Comparison of ENCODE assay signal across 8 mouse cellular contexts in genomic region chr7:112157584-112158315, GRCm38 (mm10). TPM values are rescaled to one million over a fixed set of nuclear protein-coding genes. Genes with fewer than 3 reads are reported as not detected.
DNase-seq lines count a peak whose midpoint lies in the region; ATAC-seq and TF ChIP-seq lines count a peak whose summit lies in the region.

No protein-coding gene starts in this region.

- H3K36me3 ChIP-seq in heart, postnatal 0 days (replicated peaks; ENCODE audit: control insufficient read depth, insufficient read depth, low read length), result no peaks in the 10 kb centered on the region
- H3K36me3 ChIP-seq in intestine, embryonic 14.5 days (ENCODE audit: control insufficient read depth, insufficient read depth, low read length), result no peaks in the 10 kb centered on the region
- no peaks in the 10 kb centered on the region for H3K36me3 ChIP-seq in liver, postnatal 0 days (replicated peaks; ENCODE audit: insufficient read depth, low read length)

- peak overlapping the region; percentile 44 for H3K27ac ChIP-seq in heart, postnatal 0 days (ENCODE audit: low read depth)
- H3K27ac ChIP-seq in brown adipose tissue, adult 24 weeks (replicated peaks; ENCODE audit: low read depth, low read length), result no peak overlapping the region
- H3K27ac ChIP-seq in intestine, embryonic 14.5 days (ENCODE audit: low read depth), result peak overlapping the region; percentile 80
- no peak overlapping the region for H3K27ac ChIP-seq in liver, postnatal 0 days (ENCODE audit: low read depth)

- no peaks in the 10 kb centered on the region for H3K9me3 ChIP-seq in heart, postnatal 0 days (replicated peaks; ENCODE audit: control insufficient read depth, low read length)
- H3K9me3 ChIP-seq in intestine, embryonic 14.5 days (ENCODE audit: control insufficient read depth, low read length), result no peaks in the 10 kb centered on the region
- H3K9me3 ChIP-seq in liver, postnatal 0 days (ENCODE audit: low read length), result no peaks in the 10 kb centered on the region

- peaks cover 14% of the 10 kb centered on the region; the same call in 1 of the 2 replicates for H3K4me1 ChIP-seq in heart, postnatal 0 days (ENCODE audit: control insufficient read depth, insufficient read depth)
- H3K4me1 ChIP-seq in brown adipose tissue, adult 24 weeks (ENCODE audit: control insufficient read depth, insufficient read depth, insufficient read length, low read length), result no peaks in the 10 kb centered on the region; the same call in 1 of the 2 replicates
- peaks cover 33% of the 10 kb centered on the region for H3K4me1 ChIP-seq in intestine, embryonic 14.5 days (replicated peaks; ENCODE audit: control insufficient read depth, insufficient read depth, low read length)
- H3K4me1 ChIP-seq in liver, postnatal 0 days (ENCODE audit: insufficient read depth), result peaks cover 5% of the 10 kb centered on the region; the same call in 1 of the 2 replicates

- no peak for TF ChIP-seq EP300 in heart, postnatal 0 days (IDR thresholded peaks at IDR 0.05; ENCODE audit: low read depth)
- TF ChIP-seq EP300 in liver, postnatal 0 days (IDR thresholded peaks at IDR 0.05; ENCODE audit: low read depth), result no peak

- peak overlapping the region; percentile 67 for H3K9ac ChIP-seq in heart, postnatal 0 days (replicated peaks; ENCODE audit: low read depth, low read length)
- H3K9ac ChIP-seq in intestine, embryonic 14.5 days (ENCODE audit: low read length), result peak overlapping the region; percentile 61
- 0 out of 2 replicates have a peak overlapping the region, but pooled peaks have one; percentile 11 for H3K9ac ChIP-seq in liver, postnatal 0 days (replicated peaks)

- intact Hi-C loops in heart, postnatal 36 days (cut with DNase I), result no loop called here

- no peak for TF ChIP-seq CTCF in heart, postnatal 0 days (IDR thresholded peaks at IDR 0.05; ENCODE audit: low read depth)
- TF ChIP-seq CTCF in liver, postnatal 0 days (IDR thresholded peaks at IDR 0.05; ENCODE audit: low read depth), result no peak

- peaks cover 18% of the 10 kb centered on the region; the same call in 1 of the 2 replicates for H3K27me3 ChIP-seq in heart, postnatal 0 days (ENCODE audit: control insufficient read depth, insufficient read depth, low read length)
- H3K27me3 ChIP-seq in intestine, embryonic 14.5 days (replicated peaks; ENCODE audit: control insufficient read depth, insufficient read depth, low read length), result no peaks in the 10 kb centered on the region
- H3K27me3 ChIP-seq in liver, postnatal 0 days (ENCODE audit: insufficient read depth, low read length), result peaks cover 12% of the 10 kb centered on the region; the same call in 1 of the 2 replicates

- WGBS in heart, postnatal 0 days, result 15% methylated on average over 23 of the region's 23 CpGs
- 15% methylated on average over 21 of the region's 23 CpGs for WGBS in intestine, embryonic 14.5 days
- 16% methylated on average over 23 of the region's 23 CpGs for WGBS in liver, postnatal 0 days (ENCODE audit: insufficient replicate concordance)

- ATAC-seq in heart, postnatal 0 days (ENCODE audit: insufficient read depth, low read depth), result no peak; the same call in 1 of the 2 replicates
- ATAC-seq in intestine, embryonic 14.5 days (replicated peaks; ENCODE audit: low FRiP score, low TSS enrichment, low read depth), result peak; percentile 9; the same call in 1 of the 2 replicates
- no peak for ATAC-seq in liver, postnatal 0 days

- peak overlapping the region; percentile 54 for H3K4me3 ChIP-seq in heart, postnatal 0 days (ENCODE audit: low read depth, low read length)
- peak overlapping the region; percentile 39 for H3K4me3 ChIP-seq in brown adipose tissue, adult 24 weeks (ENCODE audit: insufficient read depth, low read depth, low read length)
- peak overlapping the region; percentile 56 for H3K4me3 ChIP-seq in intestine, embryonic 14.5 days (ENCODE audit: low read depth, low read length)
- H3K4me3 ChIP-seq in liver, postnatal 0 days (ENCODE audit: low read depth, low read length), result peak overlapping the region; percentile 38

- H3K4me2 ChIP-seq in heart, postnatal 0 days (ENCODE audit: low read depth, low read length), result peak overlapping the region; percentile 78
- peak overlapping the region; percentile 42 for H3K4me2 ChIP-seq in intestine, embryonic 14.5 days (ENCODE audit: low read length)
- H3K4me2 ChIP-seq in liver, postnatal 0 days (ENCODE audit: low read depth, low read length), result peak overlapping the region; percentile 68

- no peak for DNase-seq in heart, postnatal 0 days (ENCODE audit: low spot score)
- DNase-seq in heart, postnatal 36 days, result no peak
- peak; percentile 74 for DNase-seq in intestine, embryonic 14.5 days (ENCODE audit: low spot score)
- DNase-seq in liver, postnatal 0 days, result peak; percentile 26
- DNase-seq in frontal cortex, postnatal 36 days (ENCODE audit: low spot score in 2 of 2), result no peak
- no peak for DNase-seq in cerebellum, adult 11 months
- DNase-seq in layer of hippocampus, postnatal 25 days (ENCODE audit: extremely low spot score in 1 of 2, low spot score in 1 of 2), result no peak

RNA-seq across cellular contexts. Expression of gene Dkk3, which starts 1.1 kb away (rescaled TPM):
- total RNA-seq in heart, postnatal 0 days (2014; rRNA removed; ENCODE audit: low replicate concordance), result 53.8 and 56.0 TPM in 2 replicates
- 90.6 and 96.6 TPM in 2 replicates for polyA plus RNA-seq in heart, postnatal 0 days (2015; fragmentation: Nextera tagmentation; extraction: Ambion mirVana)
- total RNA-seq in heart, postnatal 36 days (2021), result 10 to 100 TPM; 35.5 to 43.5 TPM
- polyA plus RNA-seq in brown adipose tissue, adult 24 weeks (2012; ENCODE audit: insufficient read depth, insufficient read length, missing spikeins), result 0.32 and 0.46 TPM in 2 replicates
- 22.9 and 27.4 TPM in 2 replicates for polyA plus RNA-seq in intestine, embryonic 14.5 days (2014; fragmentation: Nextera tagmentation; extraction: Ambion mirVana)
- polyA plus RNA-seq in liver, postnatal 0 days (2015; fragmentation: Nextera tagmentation; extraction: Ambion mirVana), result 1.2 and 1.7 TPM in 2 replicates
- total RNA-seq in layer of hippocampus, postnatal 25 days (2021), result 100 to 1,000 TPM; 218 to 244 TPM

Comparison
In these comparisons a context has a peak if more than half of its experiments do, and no peak if none do; other contexts are left out.
1. DNase-seq: peak in intestine, embryonic 14.5 days (single experiment) and liver, postnatal 0 days (single experiment); none in heart, postnatal 0 days (single experiment), heart, postnatal 36 days (0 of 2), frontal cortex, postnatal 36 days (0 of 2), cerebellum, adult 11 months (single experiment) and layer of hippocampus, postnatal 25 days (0 of 2).
2. H3K27ac ChIP-seq: peak in heart, postnatal 0 days (single experiment) and intestine, embryonic 14.5 days (single experiment); none in brown adipose tissue, adult 24 weeks (single experiment) and liver, postnatal 0 days (single experiment).
3. H3K9ac ChIP-seq: peak in every context shown above with its lines; median percentile 67 in heart, postnatal 0 days; 61 in intestine, embryonic 14.5 days; 11 in liver, postnatal 0 days.
4. Peak in every context shown above with its lines, with median percentiles within 50 percentile points of each other: H3K4me2 ChIP-seq and H3K4me3 ChIP-seq.